Mouse (Mus musculus) activated CD4-positive, CD25-positive, alpha-beta regulatory T cell, adult 4 months (primary cell): ENCODE data around the gene Zfp771. TPM values are rescaled to one million over a fixed set of nuclear protein-coding genes. Genes with fewer than 3 reads are reported as not detected.

Experiments
- ATAC-seq: one replicate; pipeline ENCODE4 v1.8.0; 2017
- polyA plus RNA-seq, 2 experiments: library from polyadenylated mRNA; unstranded; fragments of 100-300 nt; shearing (Covaris generic); gene quantifications; one replicate each; pipeline ENCODE4 v1.2.1; 2017

The Zfp771 gene
- polyA plus RNA-seq, 2 experiments from 2014 or later: 0.29 to 1.1 TPM

GRCm38 (mm10) chr7:127253821-127254769, 10.0 kb downstream of the Zfp771 start:
- peak; percentile 87 for ATAC-seq

- no peak for ATAC-seq
Measured at GRCm38 (mm10) chr7:127255008-127255407, 10.9 kb downstream of the Zfp771 start.

DNA sequence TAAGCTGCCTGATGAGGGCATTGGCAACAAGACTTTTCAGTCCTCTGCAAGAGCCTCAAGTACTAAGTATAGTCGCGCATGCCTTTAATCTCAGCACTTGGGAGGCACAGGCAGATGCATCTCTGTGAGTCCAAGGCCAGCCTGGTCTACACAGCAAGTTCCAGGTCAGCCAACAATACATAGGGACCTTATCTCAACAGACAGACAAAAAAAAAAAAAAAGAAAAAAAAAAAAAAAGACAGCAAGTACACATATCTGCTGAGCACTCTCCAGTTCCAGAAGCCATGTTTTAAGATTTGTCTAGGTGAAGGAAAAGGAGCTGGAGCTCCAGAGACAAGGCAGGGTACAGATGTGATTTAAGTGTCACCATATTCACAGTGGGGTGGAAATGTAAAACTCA, 11.9 kb downstream of the Zfp771 start:
- ATAC-seq: no peak

GRCm38 (mm10) chr7:127256518-127256917, 12.4 kb downstream of the Zfp771 start:
- no peak for ATAC-seq

DNA sequence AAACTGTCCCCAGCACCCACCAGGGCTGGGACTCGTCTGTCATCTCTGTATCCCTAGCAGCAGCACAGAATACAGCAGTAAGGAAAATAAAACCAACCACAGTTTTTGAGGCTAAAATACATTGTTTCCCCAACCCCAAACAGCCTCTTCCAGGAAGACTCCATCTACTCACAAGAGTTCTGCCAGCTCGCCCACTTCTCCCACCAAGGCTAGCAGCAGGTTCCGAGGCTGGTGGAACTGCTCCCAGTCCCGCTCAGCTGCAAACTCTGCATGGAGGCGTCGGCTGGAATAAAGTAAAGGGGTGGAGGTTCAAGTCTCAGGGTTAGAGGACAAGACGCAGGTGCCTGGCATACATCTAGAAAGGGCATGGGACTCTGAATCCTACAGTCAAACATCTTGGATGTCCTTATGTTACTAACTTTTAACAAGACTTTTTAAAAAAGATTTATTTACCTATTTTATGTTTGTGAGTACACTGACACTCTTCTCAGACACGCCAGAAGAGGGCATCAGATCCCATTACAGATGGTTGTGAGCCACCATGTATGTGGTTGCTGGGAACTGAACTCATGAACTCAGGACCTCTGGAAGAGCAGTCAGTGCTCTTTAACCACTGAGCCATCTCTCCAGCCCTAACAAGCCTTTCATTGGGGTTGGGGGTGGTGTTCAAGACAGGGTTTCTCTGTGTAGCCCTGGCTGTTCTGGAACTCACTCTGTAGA, 15.3 kb downstream of the Zfp771 start:
- ATAC-seq: no peak

DNA sequence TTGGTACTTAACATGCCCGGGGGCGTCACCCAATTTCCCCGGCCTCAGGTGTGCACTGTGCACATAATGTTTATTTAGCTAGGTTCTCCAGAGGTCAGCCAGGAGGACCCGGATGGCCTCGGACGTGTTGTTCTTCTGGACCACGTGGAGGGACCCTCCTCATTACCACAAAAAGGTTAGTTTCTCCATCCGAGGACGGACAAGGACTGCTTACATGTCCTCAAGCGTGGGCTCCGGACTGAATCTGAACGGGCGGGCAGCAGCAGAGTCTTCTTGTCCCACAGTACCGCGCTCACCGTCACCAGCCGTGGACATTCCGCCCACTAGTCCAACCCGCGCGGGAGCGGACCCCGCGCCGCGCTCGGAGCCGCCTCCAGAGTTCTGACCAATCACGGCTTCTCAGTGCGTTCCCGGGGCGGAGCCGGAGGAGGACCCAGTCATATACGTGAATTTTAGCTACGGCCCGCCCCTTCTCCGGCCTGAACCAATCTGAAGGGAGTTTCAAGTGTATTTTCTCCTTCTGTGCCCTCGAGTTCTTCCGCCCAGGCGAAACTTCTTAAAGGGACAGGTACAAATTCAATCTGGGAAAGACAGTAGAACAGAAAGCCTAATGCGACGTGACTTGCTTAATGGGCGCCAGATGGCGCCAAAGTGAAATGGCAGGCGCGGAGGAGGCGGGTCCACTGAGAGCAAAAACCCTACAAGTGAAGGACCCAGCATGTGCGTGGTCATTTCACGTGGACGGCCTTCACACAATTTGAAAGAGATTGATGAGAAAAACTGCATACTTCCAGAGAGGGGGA, 16.4 kb downstream of the Zfp771 start, which contains the start of gene Dctpp1:
Gene Dctpp1, minus strand, starts transcription at position 401 of the 803 bp plus-strand sequence.
- ATAC-seq: peak; percentile 99

DNA sequence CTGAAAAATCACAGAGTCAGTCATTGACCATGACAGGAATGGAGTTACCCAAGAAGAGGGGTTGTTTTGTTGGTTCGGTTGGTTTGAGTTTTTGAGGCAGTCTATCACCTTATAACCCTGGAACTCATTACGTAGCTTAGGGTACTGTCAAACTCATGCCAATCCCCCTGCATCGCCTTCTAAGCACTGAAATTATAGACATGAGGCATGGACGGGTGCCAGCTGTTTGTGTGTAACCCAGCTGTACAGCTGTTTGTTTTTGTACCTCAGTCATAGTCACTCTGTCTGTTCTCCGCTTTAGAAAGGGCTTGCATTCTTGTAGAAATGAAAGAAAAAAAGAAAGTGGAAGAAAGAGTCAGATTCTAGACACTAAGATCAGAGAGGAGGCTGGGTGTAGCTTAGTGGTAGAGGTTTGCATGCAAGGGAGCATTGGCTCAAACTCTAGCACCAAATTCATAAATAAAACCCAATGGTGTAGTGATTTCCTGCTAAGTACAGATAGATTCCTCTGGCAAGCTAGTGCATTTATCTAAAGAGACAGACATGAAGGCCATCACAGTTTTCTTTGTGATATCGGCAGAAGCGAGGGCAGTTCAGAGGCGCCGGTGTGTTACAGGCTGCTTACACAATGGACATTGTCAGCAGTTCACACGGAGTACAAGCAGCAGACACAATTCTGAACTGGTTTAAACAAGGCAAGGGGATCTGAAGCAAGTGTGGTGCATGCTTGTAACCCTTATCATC, 18.3 kb downstream of the Zfp771 start:
- ATAC-seq: no peak

- no peak for ATAC-seq
Measured at GRCm38 (mm10) chr7:127263526-127263925, 19.5 kb downstream of the Zfp771 start.

- ATAC-seq: no peak
Measured at GRCm38 (mm10) chr7:127270256-127270655, 26.2 kb downstream of the Zfp771 start.

DNA sequence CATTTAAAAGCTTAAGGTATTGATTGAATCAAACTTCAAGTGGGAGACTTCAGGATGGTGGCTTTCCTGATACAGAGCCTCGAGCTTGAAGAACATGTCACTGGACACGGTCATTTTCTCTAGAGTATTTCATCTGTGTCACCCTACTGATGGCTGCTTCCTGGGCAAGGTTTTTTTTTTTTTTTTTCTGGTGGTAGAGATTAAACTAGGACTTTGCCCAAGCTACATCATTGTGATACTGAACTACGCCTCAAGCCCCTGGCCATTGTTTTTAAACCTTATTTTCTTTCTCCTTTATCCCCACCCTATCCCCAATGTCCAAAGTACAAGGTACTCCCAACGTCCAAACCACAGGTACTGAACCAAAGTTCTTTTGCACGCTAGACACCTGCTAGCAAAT, 26.6 kb downstream of the Zfp771 start:
- no peak for ATAC-seq

- no peak for ATAC-seq
Measured at GRCm38 (mm10) chr7:127271093-127271492, 27.0 kb downstream of the Zfp771 start.

GRCm38 (mm10) chr7:127272566-127272965, 28.5 kb downstream of the Zfp771 start:
- ATAC-seq: no peak

DNA sequence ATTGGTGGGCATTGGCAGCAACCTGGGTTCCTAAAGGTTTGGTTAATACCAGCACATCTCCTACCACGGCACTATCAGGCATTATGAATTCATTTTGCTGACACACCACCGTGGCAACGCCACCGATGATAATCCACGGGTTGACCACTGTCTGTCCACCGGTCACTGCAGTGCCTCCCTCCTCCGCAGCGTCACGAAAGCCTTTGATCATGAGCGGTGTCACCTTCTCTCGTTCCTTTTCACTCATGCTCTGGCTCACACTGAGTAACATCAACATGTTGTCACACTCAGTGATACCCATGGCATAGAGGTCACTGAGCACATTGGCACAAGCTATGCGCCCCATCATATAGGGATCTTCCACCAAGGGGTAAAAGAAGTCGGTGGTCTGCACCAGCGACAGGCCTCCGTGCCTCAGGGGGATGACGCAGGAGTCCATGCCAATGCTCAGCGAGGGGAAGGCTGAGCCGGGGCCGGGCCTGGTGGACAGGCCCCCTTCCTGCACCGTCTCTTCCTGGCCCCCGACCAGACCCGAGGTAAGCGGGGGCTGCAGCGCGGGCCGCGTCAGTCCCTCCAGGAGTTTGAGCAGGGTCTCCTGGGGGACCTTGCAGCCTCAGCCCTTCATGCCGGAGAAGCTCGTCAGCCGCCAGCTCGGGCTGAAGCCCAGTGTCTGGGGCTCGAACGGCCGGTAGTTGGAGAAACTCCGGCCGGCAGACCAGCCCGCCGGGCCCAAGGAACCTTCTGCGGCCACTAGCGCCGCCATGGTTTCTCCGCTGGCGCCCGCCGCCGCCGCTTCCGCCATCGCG, 29.2 kb downstream of the Zfp771 start:
- no peak for ATAC-seq

- peak; percentile 93 for ATAC-seq
Measured at GRCm38 (mm10) chr7:127273925-127274789, 30.1 kb downstream of the Zfp771 start, which contains the start of gene Sephs2. TSS of gene Sephs2 (minus strand) at chr7:127274055.

DNA sequence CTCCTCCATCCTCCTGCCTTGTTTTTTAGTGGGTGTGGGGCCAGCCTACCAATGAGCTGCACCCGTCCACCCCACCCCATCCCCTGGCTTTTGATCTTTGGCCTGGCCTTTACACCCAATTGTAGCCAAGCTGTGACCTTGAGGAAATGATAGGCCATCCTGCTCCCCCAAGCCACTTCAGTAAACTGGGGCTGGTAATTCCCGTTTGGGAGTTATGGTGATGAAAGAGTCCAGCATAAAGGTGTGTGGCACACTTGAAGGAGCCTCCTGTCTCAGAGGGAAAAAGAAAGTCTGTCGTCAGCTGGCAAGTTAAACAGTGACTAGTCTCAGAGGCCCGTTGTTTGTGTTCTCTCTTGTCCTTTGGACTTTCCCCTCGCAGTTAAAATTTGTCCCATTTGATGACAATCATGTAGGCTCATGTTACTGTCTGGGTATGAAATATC, 32.5 kb downstream of the Zfp771 start:
- ATAC-seq: no peak

GRCm38 (mm10) chr7:127278311-127278710, 34.2 kb downstream of the Zfp771 start:
- peak; percentile 58 for ATAC-seq

DNA sequence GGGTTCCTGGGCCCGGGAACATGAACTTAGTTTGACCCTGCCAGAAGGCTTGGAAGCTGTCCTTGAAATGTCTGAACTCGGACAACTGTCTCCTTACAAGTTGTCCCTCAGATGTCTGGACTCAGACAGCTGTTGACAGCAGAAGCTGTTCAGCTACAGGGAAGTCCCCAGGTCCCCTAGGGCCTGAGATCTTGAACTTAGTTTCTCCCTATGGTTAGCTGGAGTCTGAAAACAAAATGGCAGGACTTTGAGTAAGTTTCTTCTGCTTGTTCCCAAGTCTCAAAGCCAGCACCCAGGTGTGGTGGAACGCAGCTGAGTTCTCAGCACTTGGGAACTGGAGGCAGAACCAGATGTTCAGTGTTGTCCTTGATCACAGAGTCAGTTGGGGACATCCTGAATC, 36.0 kb downstream of the Zfp771 start:
- ATAC-seq: no peak

DNA sequence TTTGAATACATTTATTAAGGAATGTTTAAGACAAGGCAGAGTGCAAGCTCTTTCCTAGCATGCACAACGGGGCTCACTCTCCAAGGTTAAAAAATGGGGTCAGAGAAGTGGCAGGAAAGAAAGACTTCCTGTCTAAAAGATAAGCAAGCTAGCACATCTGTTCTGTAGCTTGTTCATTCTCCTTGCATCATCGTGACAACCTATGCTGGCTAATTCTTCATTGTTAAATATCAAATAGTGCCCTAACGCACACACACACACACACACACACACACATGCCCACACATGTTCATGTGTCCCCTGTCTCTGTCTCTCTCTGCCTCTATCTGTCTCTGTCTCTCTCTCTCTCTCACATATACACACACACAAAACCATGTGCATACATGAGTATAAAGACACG, 37.0 kb downstream of the Zfp771 start:
- no peak for ATAC-seq

DNA sequence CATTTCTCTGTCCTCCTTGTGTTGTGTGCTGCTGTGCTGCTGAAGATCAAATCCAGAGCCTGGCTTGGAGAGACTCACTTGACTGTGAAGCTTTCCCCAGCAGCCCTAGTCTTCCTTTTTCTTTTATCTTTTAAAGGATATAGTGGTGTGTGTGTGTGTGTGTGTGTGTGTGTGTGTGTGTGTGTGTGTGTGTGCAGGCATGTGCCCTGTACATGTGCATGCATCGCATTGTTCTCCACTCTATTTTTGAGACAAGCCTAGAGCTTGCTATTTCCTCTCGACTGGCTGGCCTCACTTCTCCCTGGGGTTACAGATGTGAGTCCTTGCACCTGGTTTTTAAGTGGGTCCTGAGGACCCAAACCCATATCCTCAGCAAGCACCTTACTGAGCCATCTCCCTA, 38.1 kb downstream of the Zfp771 start:
- no peak for ATAC-seq

DNA sequence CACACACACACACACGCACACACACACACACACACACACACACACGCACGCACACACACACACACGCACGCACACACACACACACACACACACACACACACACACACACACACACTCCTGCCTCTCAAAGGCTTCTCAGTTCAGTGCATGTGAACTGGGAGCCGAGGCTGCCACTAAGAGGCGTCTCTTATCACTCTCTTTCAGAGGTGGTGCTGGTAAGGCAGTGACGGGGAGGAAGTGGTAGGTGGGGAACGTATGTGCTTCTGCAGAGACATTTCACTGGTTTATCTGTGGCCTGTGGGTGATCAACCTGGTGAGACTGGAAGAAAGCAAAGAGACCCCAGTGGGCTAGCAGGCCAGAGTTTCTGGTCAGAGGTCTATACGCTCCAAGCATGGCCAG, 41.1 kb downstream of the Zfp771 start:
- ATAC-seq: peak; percentile 77
